Mouse (Mus musculus) stomach, postnatal 0 days (tissue): ENCODE measurements around the gene Tmem88. TPM values are rescaled to one million over a fixed set of nuclear protein-coding genes. Genes with fewer than 3 reads are reported as not detected.

Source experiments
- ATAC-seq: fragments of 200-750 bp; cut with Nextera tagmentation; 2 replicates; pipeline ENCODE4 v1.8.0; 2017; ENCODE audit not compliant: low FRiP score, low TSS enrichment
- DNase-seq: peaks from one replicate; pipeline ENCODE4 v3.0.0-alpha.2; 2016; ENCODE audit warnings: low spot score
- H3K27ac ChIP-seq: fragments of 300-500 bp; sonication (generic); replicated peaks from 2 replicates; pipeline ENCODE4 v1.5.1; 2014; ENCODE audit warnings: mild to moderate bottlenecking, control low read depth
- H3K27me3 ChIP-seq: fragments of 300-500 bp; sonication (generic); 2 replicates; pipeline ENCODE4 v1.6.1; 2014; ENCODE audit warnings: low read length; ENCODE audit not compliant: control insufficient read depth, insufficient read depth
- H3K36me3 ChIP-seq: fragments of 300-500 bp; sonication (generic); 2 replicates; pipeline ENCODE4 v1.6.1; 2014; ENCODE audit warnings: low read length, mixed read lengths; ENCODE audit not compliant: control insufficient read depth, insufficient read depth
- H3K4me1 ChIP-seq: fragments of 300-500 bp; sonication (generic); replicated peaks from 2 replicates; pipeline ENCODE4 v1.6.1; 2014; ENCODE audit warnings: antibody characterized with exemption; ENCODE audit not compliant: control insufficient read depth, insufficient read depth
- H3K4me2 ChIP-seq: fragments of 300-500 bp; sonication (generic); replicated peaks from 2 replicates; pipeline ENCODE4 v1.6.1; 2014; ENCODE audit warnings: low read depth, mild to moderate bottlenecking, control low read depth, moderate library complexity
- H3K4me3 ChIP-seq: fragments of 300-500 bp; sonication (generic); 2 replicates; pipeline ENCODE4 v1.5.1; 2014; ENCODE audit warnings: low read depth, low read length, control low read depth
- H3K9ac ChIP-seq: fragments of 300-500 bp; sonication (generic); 2 replicates; pipeline ENCODE4 v1.6.1; 2014; ENCODE audit warnings: mild to moderate bottlenecking, low read length, control low read depth, mixed read lengths
- H3K9me3 ChIP-seq: fragments of 300-500 bp; sonication (generic); 2 replicates; pipeline ENCODE4 v1.6.1; 2016; ENCODE audit warnings: low read length; ENCODE audit not compliant: control insufficient read depth
- CTCF ChIP-seq: IDR thresholded peaks from 2 replicates; pipeline ENCODE4 v1.5.1; 2016; ENCODE audit warnings: antibody characterized with exemption, low read depth, mild to moderate bottlenecking, moderate library complexity
- EP300 ChIP-seq: optimal IDR thresholded peaks from 2 replicates; pipeline ENCODE3; 2016; ENCODE audit warnings: antibody characterized with exemption
- WGBS: fragments of 180-500 bp; shearing (Covaris S2); extraction: QIAGEN DNeasy Blood & Tissue Kit; methylation state at CpG from one replicate; pipeline ENCODE4 v1.1.7; 2014; 5-methylcytosine and 5-hydroxymethylcytosine counted together
- polyA plus RNA-seq: library from polyadenylated mRNA; unstranded; fragments of >200 nt; fragmentation: Nextera tagmentation; extraction: Ambion mirVana; gene quantifications from 2 replicates; pipeline ENCODE4 v1.2.1, GENCODE M21; 2015

The Tmem88 gene
- 14.9 and 17.8 TPM in 2 replicates for polyA plus RNA-seq

- peaks cover 15% of the 10 kb centered on the region for H3K36me3 ChIP-seq
- peaks cover 8% of the 10 kb centered on the region; the same call in 1 of the 2 replicates for H3K4me1 ChIP-seq
- H3K9me3 ChIP-seq = no peaks in the 10 kb centered on the region
- H3K27ac ChIP-seq = peak within 1 kb of the TSS; percentile 71
- H3K4me3 ChIP-seq = peak within 1 kb of the TSS; percentile 18; the same call in 1 of the 2 replicates
- 26% methylated on average over 11 of the region's 16 CpGs for WGBS
- no peak for DNase-seq
- H3K9ac ChIP-seq = peak within 1 kb of the TSS; percentile 52
- TF ChIP-seq EP300 (no peak), CTCF (no peak)
- no peak for ATAC-seq
- H3K4me2 ChIP-seq = peak within 1 kb of the TSS; percentile 17; the same call in 1 of the 2 replicates
- H3K27me3 ChIP-seq = no peaks in the 10 kb centered on the region
Observed at GRCm38 (mm10) chr11:69398059-69398458, at the start of gene Tmem88. Gene Tmem88 (minus strand): TSS chr11:69398234.

- DNase-seq = no peak
- TF ChIP-seq CTCF = no peak
- TF ChIP-seq EP300 = no peak
- H3K27ac ChIP-seq = no peak overlapping the region
Observed at GRCm38 (mm10) chr11:69447299-69447698, 49.3 kb upstream of the Tmem88 start.

GRCm38 (mm10) chr11:69443328-69443727 lies 45.3 kb upstream of the Tmem88 start:
- Histone ChIP-seq H3K36me3 (no peaks in the 10 kb centered on the region), H3K4me3 (no peak overlapping the region), H3K27ac (peak overlapping the region; percentile 25; the same call in 1 of the 2 replicates), H3K27me3 (no peaks in the 10 kb centered on the region), H3K4me1 (no peaks in the 10 kb centered on the region), H3K9ac (no peak overlapping the region), H3K4me2 (no peak overlapping the region), H3K9me3 (no peaks in the 10 kb centered on the region)
- DNase-seq = peak; percentile 49
- peak; percentile 92 for ATAC-seq
- TF ChIP-seq EP300 (no peak), CTCF (no peak)
- 4% methylated on average over 5 of the region's 5 CpGs for WGBS

More at GRCm38 (mm10) chr11:69447299-69447698, 49.3 kb upstream of the Tmem88 start:
- Histone ChIP-seq H3K27me3 (no peaks in the 10 kb centered on the region), H3K9ac (no peak overlapping the region), H3K9me3 (no peaks in the 10 kb centered on the region), H3K4me2 (no peak overlapping the region), H3K4me3 (no peak overlapping the region), H3K36me3 (no peaks in the 10 kb centered on the region), H3K4me1 (no peaks in the 10 kb centered on the region)
- 90% methylated on average over 7 of the region's 7 CpGs for WGBS
- ATAC-seq = no peak

- no peak for TF ChIP-seq EP300
- TF ChIP-seq CTCF = no peak
- whole genome bisulfite sequencing = 52% methylated on average over 3 of the region's 3 CpGs
- Histone ChIP-seq H3K27ac (no peak overlapping the region), H3K27me3 (no peaks in the 10 kb centered on the region), H3K4me2 (no peak overlapping the region), H3K9ac (no peak overlapping the region), H3K4me3 (no peak overlapping the region), H3K36me3 (no peaks in the 10 kb centered on the region), H3K4me1 (no peaks in the 10 kb centered on the region), H3K9me3 (no peaks in the 10 kb centered on the region)
- ATAC-seq (no peak), DNase-seq (no peak)
Observed at GRCm38 (mm10) chr11:69437291-69437690, 39.3 kb upstream of the Tmem88 start.

- Histone ChIP-seq H3K9ac (no peak overlapping the region), H3K4me3 (no peak overlapping the region), H3K27me3 (no peaks in the 10 kb centered on the region), H3K27ac (no peak overlapping the region), H3K36me3 (no peaks in the 10 kb centered on the region), H3K4me1 (no peaks in the 10 kb centered on the region), H3K4me2 (no peak overlapping the region), H3K9me3 (no peaks in the 10 kb centered on the region)
- WGBS = 66% methylated on average over 6 of the region's 6 CpGs
- ATAC-seq (no peak), DNase-seq (no peak)
- TF ChIP-seq CTCF (no peak), EP300 (no peak)
Observed at GRCm38 (mm10) chr11:69433189-69433588, 35.2 kb upstream of the Tmem88 start.

- Histone ChIP-seq H3K4me2 (no peak overlapping the region), H3K27ac (no peak overlapping the region), H3K4me1 (no peaks in the 10 kb centered on the region), H3K9me3 (no peaks in the 10 kb centered on the region), H3K4me3 (no peak overlapping the region), H3K27me3 (no peaks in the 10 kb centered on the region), H3K36me3 (no peaks in the 10 kb centered on the region), H3K9ac (no peak overlapping the region)
- ATAC-seq = no peak
- WGBS = 55% methylated on average over 11 of the region's 11 CpGs
- no peak for DNase-seq
- TF ChIP-seq CTCF (no peak), EP300 (no peak)
Observed at GRCm38 (mm10) chr11:69432640-69432982, 34.6 kb upstream of the Tmem88 start.
